Mouse (Mus musculus): ENCODE results near the gene Hipk2. TPM values are rescaled to one million over a fixed set of nuclear protein-coding genes. Genes with fewer than 3 reads are reported as not detected.

The Hipk2 gene
- polyA plus RNA-seq, 1 experiment from 2014 or later: 13.7 TPM

DNA sequence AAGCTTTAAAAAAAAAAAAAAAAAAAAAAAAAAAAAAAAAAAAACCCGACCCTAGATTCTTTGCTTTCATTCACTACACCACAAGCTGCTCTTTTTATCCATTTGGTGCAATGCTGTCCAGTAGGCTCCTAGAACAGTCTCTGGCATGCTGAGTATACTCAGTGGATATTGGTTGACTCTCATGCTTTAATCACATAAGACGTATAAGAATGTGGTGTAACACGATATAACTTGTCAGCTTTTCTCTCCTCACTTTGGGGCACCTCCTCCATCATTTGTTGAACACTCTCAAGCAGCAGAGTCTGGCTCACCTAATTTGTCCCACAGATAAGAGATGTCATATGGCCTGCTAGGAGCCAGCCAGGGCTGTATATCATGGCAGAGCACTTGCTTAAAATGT lies 12.4 kb downstream of the Hipk2 start:
- DNase-seq (ENCODE audit: low spot score) (no peak), ATAC-seq (ENCODE audit: low FRiP score, low TSS enrichment) (no peak)
- no peak overlapping the region for H3K9ac ChIP-seq (ENCODE audit: low read length)
- H3K27me3 ChIP-seq (ENCODE audit: control insufficient read depth, insufficient read depth, low read length): no peaks in the 10 kb centered on the region
- H3K36me3 ChIP-seq (ENCODE audit: control insufficient read depth, insufficient read depth, low read length): no peaks in the 10 kb centered on the region
- H3K4me3 ChIP-seq (ENCODE audit: low read depth, low read length): no peak overlapping the region
- WGBS: 18% methylated on average over 3 of the region's 3 CpGs
- H3K27ac ChIP-seq (replicated peaks): no peak overlapping the region
- H3K4me1 ChIP-seq (replicated peaks; ENCODE audit: control insufficient read depth, insufficient read depth): no peaks in the 10 kb centered on the region; the same call in 1 of the 2 replicates
- no peak overlapping the region for H3K4me2 ChIP-seq (replicated peaks; ENCODE audit: low read depth)
- H3K9me3 ChIP-seq (ENCODE audit: control insufficient read depth, low read length): no peaks in the 10 kb centered on the region
- TF ChIP-seq CTCF (IDR thresholded peaks at IDR 0.05; ENCODE audit: low read depth) (no peak), EP300 (optimal IDR thresholded peaks at IDR 0.05) (no peak)

DNA sequence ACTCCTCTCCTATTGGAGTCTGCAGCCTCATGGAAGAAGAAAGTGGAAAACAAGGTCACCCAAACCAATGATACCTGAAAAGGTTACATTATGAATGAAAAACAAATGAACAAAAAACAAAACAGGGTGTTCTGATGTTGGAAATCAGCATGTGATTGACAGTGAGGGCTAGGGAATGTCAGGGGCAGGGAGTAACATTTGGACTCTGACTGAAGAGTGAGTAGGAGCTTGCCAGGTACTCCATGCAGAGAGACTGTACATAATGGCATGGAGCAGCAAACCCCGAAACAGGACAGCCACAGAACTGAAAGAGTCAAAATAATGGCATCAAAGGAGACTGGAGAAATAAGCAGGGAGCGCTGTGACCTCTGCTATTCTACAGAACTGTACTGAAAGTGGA lies 15.7 kb downstream of the Hipk2 start:
- ATAC-seq (ENCODE audit: low FRiP score, low TSS enrichment) (no peak), DNase-seq (ENCODE audit: low spot score) (no peak)
- H3K4me3 ChIP-seq (ENCODE audit: low read depth, low read length): no peak overlapping the region
- H3K27me3 ChIP-seq (ENCODE audit: control insufficient read depth, insufficient read depth, low read length): no peaks in the 10 kb centered on the region
- no peak overlapping the region for H3K27ac ChIP-seq (replicated peaks)
- no peaks in the 10 kb centered on the region for H3K36me3 ChIP-seq (ENCODE audit: control insufficient read depth, insufficient read depth, low read length)
- H3K9ac ChIP-seq (ENCODE audit: low read length): no peak overlapping the region
- no peak overlapping the region for H3K4me2 ChIP-seq (replicated peaks; ENCODE audit: low read depth)
- 90% methylated on average over 2 of the region's 2 CpGs for WGBS
- TF ChIP-seq CTCF (IDR thresholded peaks at IDR 0.05; ENCODE audit: low read depth): no peak
- no peak for TF ChIP-seq EP300 (optimal IDR thresholded peaks at IDR 0.05)
- no peaks in the 10 kb centered on the region for H3K9me3 ChIP-seq (ENCODE audit: control insufficient read depth, low read length)
- H3K4me1 ChIP-seq (replicated peaks; ENCODE audit: control insufficient read depth, insufficient read depth): no peaks in the 10 kb centered on the region; the same call in 1 of the 2 replicates

DNA sequence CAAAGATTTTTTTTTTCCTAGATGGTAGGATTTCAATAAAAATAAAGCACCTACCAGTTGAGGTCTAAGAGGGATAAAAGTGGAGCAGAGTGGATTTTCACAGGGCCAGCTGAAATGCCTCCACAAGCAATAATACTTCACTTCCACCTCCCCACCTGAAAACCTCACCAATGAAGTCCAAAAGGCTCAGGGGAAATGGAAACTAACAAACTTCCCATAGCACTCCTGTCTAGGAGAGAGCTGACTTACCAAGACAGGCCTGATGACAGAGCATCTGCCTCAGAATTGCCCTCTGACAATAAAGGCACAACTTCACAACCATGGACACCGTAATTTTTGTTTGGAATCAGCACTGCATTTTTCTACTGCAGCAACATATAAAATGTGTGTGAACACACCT lies 16.1 kb downstream of the Hipk2 start:
- no peaks in the 10 kb centered on the region for H3K27me3 ChIP-seq (ENCODE audit: control insufficient read depth, insufficient read depth, low read length)
- H3K27ac ChIP-seq (replicated peaks): no peak overlapping the region
- no peak overlapping the region for H3K9ac ChIP-seq (ENCODE audit: low read length)
- TF ChIP-seq EP300 (optimal IDR thresholded peaks at IDR 0.05) (no peak), CTCF (IDR thresholded peaks at IDR 0.05; ENCODE audit: low read depth) (no peak)
- ATAC-seq (ENCODE audit: low FRiP score, low TSS enrichment) (no peak), DNase-seq (ENCODE audit: low spot score) (no peak)
- WGBS: 93% methylated on average over 1 of the region's 1 CpGs
- no peaks in the 10 kb centered on the region; the same call in 1 of the 2 replicates for H3K4me1 ChIP-seq (replicated peaks; ENCODE audit: control insufficient read depth, insufficient read depth)
- H3K9me3 ChIP-seq (ENCODE audit: control insufficient read depth, low read length): no peaks in the 10 kb centered on the region
- H3K36me3 ChIP-seq (ENCODE audit: control insufficient read depth, insufficient read depth, low read length): no peaks in the 10 kb centered on the region
- H3K4me3 ChIP-seq (ENCODE audit: low read depth, low read length): no peak overlapping the region
- no peak overlapping the region for H3K4me2 ChIP-seq (replicated peaks; ENCODE audit: low read depth)

DNA sequence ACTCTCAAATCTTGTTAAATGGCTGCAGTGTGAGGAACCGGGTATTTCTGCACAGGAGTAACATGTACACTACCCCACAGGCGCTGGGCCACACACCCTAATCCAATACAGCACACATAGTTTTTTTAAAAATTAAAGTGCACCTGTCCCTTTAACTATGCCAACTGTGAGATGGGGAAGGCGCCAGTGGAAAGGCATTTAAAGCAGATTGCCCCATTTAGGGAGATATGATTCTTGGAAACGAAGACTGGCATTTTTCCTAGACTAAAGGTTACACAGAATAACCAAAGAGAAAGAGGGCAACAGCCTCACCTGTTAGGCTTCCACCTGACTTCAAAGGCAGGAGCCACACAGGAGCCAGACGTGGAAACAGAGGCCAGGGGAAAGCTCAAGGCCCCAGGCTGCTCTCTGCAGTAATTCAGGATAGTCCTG lies 22.4 kb downstream of the Hipk2 start:
- Histone ChIP-seq H3K4me1 (replicated peaks; ENCODE audit: control insufficient read depth, insufficient read depth) (0 out of 2 replicates have a peak, but pooled peaks cover 8% of the 10 kb centered on the region), H3K4me3 (ENCODE audit: low read depth, low read length) (no peak overlapping the region), H3K27ac (replicated peaks) (peak overlapping the region; percentile 45; the same call in 1 of the 2 replicates), H3K9ac (ENCODE audit: low read length) (no peak overlapping the region), H3K4me2 (replicated peaks; ENCODE audit: low read depth) (no peak overlapping the region), H3K9me3 (ENCODE audit: control insufficient read depth, low read length) (no peaks in the 10 kb centered on the region), H3K36me3 (ENCODE audit: control insufficient read depth, insufficient read depth, low read length) (no peaks in the 10 kb centered on the region), H3K27me3 (ENCODE audit: control insufficient read depth, insufficient read depth, low read length) (no peaks in the 10 kb centered on the region)
- peak; percentile 61 for ATAC-seq (ENCODE audit: low FRiP score, low TSS enrichment)
- WGBS: 49% methylated on average over 5 of the region's 5 CpGs
- TF ChIP-seq CTCF (IDR thresholded peaks at IDR 0.05; ENCODE audit: low read depth) (no peak), EP300 (optimal IDR thresholded peaks at IDR 0.05) (no peak)
- DNase-seq (ENCODE audit: low spot score): no peak

DNA sequence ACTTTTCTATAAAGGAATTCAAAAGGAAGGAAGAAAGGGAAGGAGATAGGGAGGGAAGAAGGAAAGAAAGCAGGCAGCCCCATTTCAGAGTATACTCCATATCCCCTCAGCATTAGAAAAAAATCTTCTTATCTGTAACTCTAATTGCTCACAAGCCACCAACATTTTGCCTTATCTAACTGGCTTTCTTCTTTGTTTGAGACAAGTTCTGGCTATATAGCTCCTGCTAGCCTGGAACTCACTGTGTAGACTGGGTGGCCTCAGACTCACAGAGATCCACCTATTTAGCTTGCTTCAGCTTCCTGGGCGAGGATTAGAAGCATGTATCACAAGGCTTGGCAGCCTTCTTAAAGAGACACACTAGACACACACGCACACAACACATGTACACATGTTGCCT lies 24.2 kb downstream of the Hipk2 start:
- no peak for TF ChIP-seq CTCF (IDR thresholded peaks at IDR 0.05; ENCODE audit: low read depth)
- TF ChIP-seq EP300 (optimal IDR thresholded peaks at IDR 0.05): no peak
- H3K27ac ChIP-seq (replicated peaks): peak overlapping the region; percentile 20; the same call in 1 of the 2 replicates
- no peak overlapping the region for H3K4me2 ChIP-seq (replicated peaks; ENCODE audit: low read depth)
- ATAC-seq (ENCODE audit: low FRiP score, low TSS enrichment) (no peak), DNase-seq (ENCODE audit: low spot score) (no peak)
- H3K36me3 ChIP-seq (ENCODE audit: control insufficient read depth, insufficient read depth, low read length): no peaks in the 10 kb centered on the region
- no peaks in the 10 kb centered on the region for H3K27me3 ChIP-seq (ENCODE audit: control insufficient read depth, insufficient read depth, low read length)
- H3K9me3 ChIP-seq (ENCODE audit: control insufficient read depth, low read length): no peaks in the 10 kb centered on the region
- H3K4me1 ChIP-seq (replicated peaks; ENCODE audit: control insufficient read depth, insufficient read depth): peaks cover 12% of the 10 kb centered on the region; the same call in 1 of the 2 replicates
- no peak overlapping the region for H3K9ac ChIP-seq (ENCODE audit: low read length)
- 59% methylated on average over 2 of the region's 2 CpGs for WGBS
- no peak overlapping the region for H3K4me3 ChIP-seq (ENCODE audit: low read depth, low read length)

DNA sequence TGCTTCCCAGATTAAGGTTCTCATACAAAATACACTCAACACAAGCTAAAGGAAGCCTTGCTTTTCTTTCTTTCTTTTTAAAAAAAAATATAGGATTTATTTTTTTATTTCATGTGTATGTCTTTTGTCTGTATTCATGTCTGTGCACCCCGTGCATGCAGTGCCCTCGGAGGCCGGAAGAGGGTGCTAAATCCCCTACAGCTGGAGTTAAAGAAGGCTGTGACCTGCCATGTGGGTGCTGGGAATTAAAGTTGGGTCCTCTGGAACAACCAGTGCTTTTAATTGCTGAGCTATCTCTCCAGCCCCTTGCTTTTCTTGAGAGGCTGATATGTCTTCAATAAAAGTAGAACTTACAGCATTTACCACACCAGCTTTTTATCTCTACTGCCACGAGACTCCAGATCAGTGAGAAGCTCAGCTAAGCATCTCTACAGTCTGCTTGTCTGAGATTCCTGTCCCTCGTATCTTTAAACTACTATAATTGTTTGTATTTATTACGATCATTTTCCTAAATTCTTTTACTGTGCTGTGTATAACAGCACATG lies 25.2 kb downstream of the Hipk2 start:
- TF ChIP-seq CTCF (IDR thresholded peaks at IDR 0.05; ENCODE audit: low read depth) (no peak), EP300 (optimal IDR thresholded peaks at IDR 0.05) (no peak)
- Histone ChIP-seq H3K4me2 (replicated peaks; ENCODE audit: low read depth) (no peak overlapping the region), H3K4me1 (replicated peaks; ENCODE audit: control insufficient read depth, insufficient read depth) (peaks cover 18% of the 10 kb centered on the region), H3K4me3 (ENCODE audit: low read depth, low read length) (no peak overlapping the region), H3K36me3 (ENCODE audit: control insufficient read depth, insufficient read depth, low read length) (no peaks in the 10 kb centered on the region), H3K27ac (replicated peaks) (no peak overlapping the region), H3K27me3 (ENCODE audit: control insufficient read depth, insufficient read depth, low read length) (no peaks in the 10 kb centered on the region), H3K9me3 (ENCODE audit: control insufficient read depth, low read length) (no peaks in the 10 kb centered on the region), H3K9ac (ENCODE audit: low read length) (no peak overlapping the region)
- ATAC-seq (ENCODE audit: low FRiP score, low TSS enrichment): no peak
- DNase-seq (ENCODE audit: low spot score): no peak
- 89% methylated on average over 6 of the region's 6 CpGs for WGBS
